Mouse (Mus musculus) T-cell, adult 66 days (primary cell): Measurements from ENCODE around the gene Rnf6. TPM values are rescaled to one million over a fixed set of nuclear protein-coding genes. Genes with fewer than 3 reads are reported as not detected.

Source experiments
- total RNA-seq, 2 experiments: library from RNA; stranded (reverse); gene quantifications; 3 replicates in 1 of 2; 4 replicates in 1 of 2; pipeline ENCODE4 v1.2.4; 2023

Rnf6 gene
- 10 to 100 TPM; 51.2 to 61.0 TPM for total RNA-seq

DNA sequence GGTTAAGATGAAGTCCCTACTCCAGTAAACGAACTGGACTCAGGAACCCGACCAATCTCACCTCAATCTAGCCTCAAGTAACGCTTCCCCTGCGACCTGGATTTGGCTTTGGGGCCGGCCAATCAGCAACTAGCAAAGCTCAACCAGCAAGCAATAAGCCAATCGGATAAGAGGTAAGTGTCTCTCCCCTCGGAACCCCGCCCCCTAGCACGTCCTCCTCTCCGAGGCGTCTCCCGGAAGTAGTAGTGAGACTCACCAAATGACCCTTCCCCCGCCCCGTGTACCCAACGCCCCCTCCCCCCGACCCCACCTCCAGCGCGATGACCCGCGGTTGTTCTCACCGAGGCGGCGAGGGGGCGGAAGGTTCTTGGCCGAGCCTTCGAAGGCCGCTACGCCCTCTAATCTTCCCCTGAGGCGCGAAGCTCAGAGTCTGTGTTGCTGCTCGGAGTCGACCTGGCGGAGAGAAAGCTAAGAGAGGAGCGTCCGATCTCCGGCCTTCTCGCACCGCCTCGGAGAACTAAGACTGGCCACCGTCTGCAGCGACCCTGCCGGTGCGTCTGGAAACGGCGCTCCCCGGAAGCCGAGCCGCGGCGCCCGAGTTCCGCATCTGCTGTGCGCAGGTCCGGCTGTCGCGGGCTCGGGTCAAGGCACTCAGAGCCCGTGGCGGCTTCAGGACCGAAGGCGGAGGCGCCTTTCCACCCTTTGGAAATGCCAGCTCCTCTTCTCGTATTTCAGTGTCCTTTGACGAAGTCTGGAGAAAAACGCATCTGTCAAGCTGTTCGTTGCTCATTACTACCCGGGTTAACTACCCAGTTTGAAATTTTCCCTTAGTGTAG lies at the start of gene Rnf6:
Gene Rnf6 (minus strand): TSS at position 677 of the 836 bp plus-strand sequence.

DNA sequence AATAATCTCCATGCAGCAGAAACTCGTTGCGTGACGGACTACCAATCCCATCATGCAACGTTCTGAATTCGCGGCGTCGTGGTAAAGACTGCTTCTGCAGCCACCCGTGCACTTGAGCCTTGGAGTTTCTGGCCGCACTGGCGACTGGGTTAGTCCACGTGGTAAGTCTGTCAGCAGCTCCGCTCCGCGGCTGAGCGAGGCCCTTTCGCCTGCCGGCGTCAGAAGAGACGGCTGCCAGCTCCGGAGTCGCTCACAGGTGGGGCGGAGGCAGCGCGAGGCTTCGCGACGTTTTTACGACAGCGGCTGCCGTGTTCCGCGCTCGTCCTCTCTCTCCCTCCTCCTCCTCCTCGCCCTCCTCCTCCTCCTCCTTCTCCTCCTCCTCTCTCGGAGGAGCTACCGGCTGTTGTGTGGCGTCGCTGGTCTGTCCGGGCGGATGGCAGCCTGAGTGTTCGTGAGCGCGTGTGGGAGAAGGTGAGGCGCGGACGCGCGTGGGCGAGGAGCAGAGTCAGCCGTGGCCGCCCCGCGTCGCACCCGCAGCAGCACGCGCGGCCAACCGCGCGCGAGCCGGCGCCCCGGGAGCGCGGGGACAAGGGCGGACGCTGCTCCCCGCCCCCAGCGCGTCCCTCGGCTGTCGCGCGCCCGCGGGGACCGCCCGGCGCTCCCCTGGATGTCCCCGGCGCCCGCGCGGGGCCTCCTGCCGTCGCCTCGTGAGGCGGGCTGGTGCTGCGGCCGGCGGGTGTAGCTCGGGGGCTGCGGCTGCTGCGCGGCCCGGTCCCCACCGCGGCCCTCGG lies 9.7 kb upstream of the Rnf6 start, which contains the start of gene Cdk8:
Gene Cdk8 (plus strand): TSS at position 367 of the 791 bp plus-strand sequence.

DNA sequence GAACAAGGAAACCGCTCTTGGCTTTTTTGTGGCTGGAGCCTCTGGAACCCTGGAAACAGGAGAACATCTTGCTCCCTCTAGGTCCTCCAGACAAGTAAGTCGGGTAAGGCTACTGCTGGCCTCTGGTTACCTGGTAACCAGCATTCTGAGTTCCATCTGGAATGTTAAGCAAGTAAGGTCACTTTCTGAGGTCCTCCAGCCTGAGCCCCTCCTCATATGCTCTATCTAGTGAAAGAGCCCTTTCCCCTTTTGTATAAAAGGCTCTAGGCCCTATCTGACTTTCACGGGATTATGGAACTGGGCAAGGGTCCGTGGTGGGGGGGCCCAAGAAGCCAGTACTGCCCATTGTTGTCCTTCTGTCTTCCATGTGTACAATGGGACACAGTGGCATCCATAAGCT lies 36.2 kb downstream of the Rnf6 start, which contains the start of gene 1700001J03Rik:
Gene 1700001J03Rik (minus strand): TSS at position 101 of the 400 bp plus-strand sequence.

DNA sequence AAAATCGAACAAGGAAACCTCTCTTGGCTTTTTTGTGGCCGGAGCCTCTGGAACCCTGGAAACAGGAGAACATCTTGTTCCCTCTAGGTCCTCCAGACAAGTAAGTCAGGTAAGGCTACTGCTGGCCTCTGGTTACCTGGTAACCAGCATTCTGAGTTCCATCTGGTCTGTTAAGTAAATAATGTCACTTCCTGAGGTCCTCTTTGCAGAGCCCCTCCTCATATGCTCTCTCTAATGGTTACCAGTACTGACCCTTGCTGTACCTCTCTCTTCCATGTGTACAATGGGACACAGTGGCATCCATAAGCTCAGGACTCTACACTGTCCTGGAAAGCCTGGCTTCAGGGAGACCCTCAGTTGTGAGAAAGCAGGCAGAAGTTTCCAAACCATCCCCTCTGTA lies 50.7 kb downstream of the Rnf6 start, which contains the start of gene Gm6309:
Gene Gm6309 (minus strand): TSS at position 101 of the 400 bp plus-strand sequence.

GRCm38 (mm10) chr5:146160439-146160838 lies 60.9 kb downstream of the Rnf6 start, which contains the start of gene Gm5565:
TSS of gene Gm5565 (minus strand) at chr5:146160539.

Other genes starting within 250 kb of the Rnf6 start
- not detected for gene Cyp3a25, start 211.9 kb downstream of the Rnf6 start, total RNA-seq
- not detected for gene Cyp3a59, start 142.3 kb downstream of the Rnf6 start, total RNA-seq
- gene Gm5565, start 61.0 kb downstream of the Rnf6 start, total RNA-seq = not detected
- not detected for gene Gm6309, start 50.8 kb downstream of the Rnf6 start, total RNA-seq
- 1 to 10 TPM; 2.3 to 3.4 TPM for gene 1700001J03Rik, start 36.3 kb downstream of the Rnf6 start, total RNA-seq
- gene Cdk8, start 9.7 kb upstream of the Rnf6 start, total RNA-seq = 10 to 100 TPM; 66.4 to 68.3 TPM
- not detected for gene Wasf3, start 163.4 kb upstream of the Rnf6 start, total RNA-seq